Mouse (Mus musculus) neural tube, embryonic 11.5 days (tissue): ENCODE results near the gene Mdm2. TPM values are rescaled to one million over a fixed set of nuclear protein-coding genes. Genes with fewer than 3 reads are reported as not detected.

Experiments used
- ATAC-seq: fragments of 200-750 bp; cut with Nextera tagmentation; 2 replicates; pipeline ENCODE4 v1.8.0; 2017; ENCODE audit warnings: moderate number of reproducible peaks, mild to moderate bottlenecking, moderate TSS enrichment, moderate library complexity; ENCODE audit not compliant: insufficient read depth, low FRiP score, low TSS enrichment
- DNase-seq: peaks from one replicate; pipeline ENCODE4 v3.0.0-alpha.2; 2015; ENCODE audit warnings: low spot score
- H3K27ac ChIP-seq: fragments of 300-500 bp; sonication (generic); 2 replicates; pipeline ENCODE4 v1.5.1; 2014; ENCODE audit warnings: low read depth, mild to moderate bottlenecking, low read length
- H3K27me3 ChIP-seq: fragments of 300-500 bp; sonication (generic); 2 replicates; pipeline ENCODE4 v1.6.1; 2014; ENCODE audit warnings: mild to moderate bottlenecking, low read length, mixed read lengths; ENCODE audit not compliant: control insufficient read depth, insufficient read depth
- H3K36me3 ChIP-seq: fragments of 300-500 bp; sonication (generic); 2 replicates; pipeline ENCODE4 v1.6.1; 2014; ENCODE audit warnings: mild to moderate bottlenecking, low read length, moderate library complexity, mixed read lengths; ENCODE audit not compliant: control insufficient read depth, insufficient read depth
- H3K4me1 ChIP-seq: fragments of 300-500 bp; sonication (generic); 2 replicates; pipeline ENCODE4 v1.6.1; 2014; ENCODE audit warnings: low read length, mixed read lengths; ENCODE audit not compliant: control insufficient read depth, insufficient read depth
- H3K4me2 ChIP-seq: fragments of 300-500 bp; sonication (generic); 2 replicates; pipeline ENCODE4 v1.6.1; 2014; ENCODE audit warnings: low read depth, mild to moderate bottlenecking, moderate library complexity
- H3K4me3 ChIP-seq: fragments of 300-500 bp; sonication (generic); 2 replicates; pipeline ENCODE4 v1.5.1; 2014; ENCODE audit warnings: low read depth, low read length
- H3K9ac ChIP-seq: fragments of 300-500 bp; sonication (generic); 2 replicates; pipeline ENCODE4 v1.6.1; 2014; ENCODE audit warnings: mild to moderate bottlenecking, low read length
- H3K9me3 ChIP-seq: fragments of 300-500 bp; sonication (generic); 2 replicates; pipeline ENCODE4 v1.6.1; 2016; ENCODE audit warnings: low read length; ENCODE audit not compliant: control insufficient read depth
- WGBS: fragments of 180-500 bp; shearing (Covaris S2); extraction: QIAGEN DNeasy Blood & Tissue Kit; methylation state at CpG from one replicate; pipeline ENCODE4 v1.1.7; 2014; 5-methylcytosine and 5-hydroxymethylcytosine counted together
- polyA plus RNA-seq: library from polyadenylated mRNA; unstranded; fragments of >200 nt; fragmentation: Nextera tagmentation; extraction: Ambion mirVana; gene quantifications from 2 replicates; pipeline ENCODE4 v1.2.1, GENCODE M21; 2014

Mdm2 gene
- polyA plus RNA-seq, 1 experiment from 2014 or later, result 63.2 TPM

DNA sequence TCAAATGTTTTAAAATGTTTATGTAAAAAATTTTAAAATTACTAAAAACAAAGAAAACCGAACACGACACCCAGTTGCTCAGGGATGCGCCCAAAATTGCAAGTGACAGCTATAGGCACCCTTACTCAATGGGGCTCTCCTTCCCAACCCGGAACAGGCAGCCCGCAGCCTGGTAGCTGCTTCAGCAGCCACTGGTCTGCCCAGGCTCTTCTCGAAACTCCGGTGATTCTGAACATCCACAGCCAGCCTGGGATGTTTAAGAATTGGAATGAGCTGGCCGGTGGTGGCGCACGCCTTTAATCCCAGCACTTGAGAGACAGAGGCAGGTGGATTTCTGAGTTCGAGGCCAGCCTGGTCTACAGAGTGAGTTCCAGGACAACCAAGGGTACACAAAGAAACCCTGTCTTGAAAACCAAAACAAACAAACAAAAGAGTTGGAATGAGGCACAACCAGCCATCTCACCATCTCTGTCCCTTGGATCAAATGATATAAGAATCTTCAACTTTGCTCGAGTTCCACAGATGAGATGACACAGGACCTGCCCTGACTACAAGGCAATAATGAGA lies 20.2 kb upstream of the Mdm2 start:
- Histone ChIP-seq H3K36me3 (no peaks in the 10 kb centered on the region), H3K9ac (no peak overlapping the region), H3K9me3 (no peaks in the 10 kb centered on the region), H3K4me1 (no peaks in the 10 kb centered on the region), H3K27ac (no peak overlapping the region), H3K4me3 (no peak overlapping the region), H3K27me3 (no peaks in the 10 kb centered on the region), H3K4me2 (no peak overlapping the region)
- no peak for DNase-seq
- no peak for ATAC-seq
- 96% methylated on average over 12 of the region's 12 CpGs for WGBS

GRCm38 (mm10) chr10:117730140-117730539 lies 19.6 kb upstream of the Mdm2 start:
- DNase-seq (no peak), ATAC-seq (no peak)
- Histone ChIP-seq H3K9ac (no peak overlapping the region), H3K27ac (no peak overlapping the region), H3K4me3 (no peak overlapping the region), H3K27me3 (no peaks in the 10 kb centered on the region), H3K4me1 (no peaks in the 10 kb centered on the region), H3K36me3 (no peaks in the 10 kb centered on the region), H3K9me3 (no peaks in the 10 kb centered on the region), H3K4me2 (no peak overlapping the region)
- 96% methylated on average over 7 of the region's 7 CpGs for WGBS

- H3K9ac ChIP-seq, result no peak overlapping the region
- H3K9me3 ChIP-seq, result no peaks in the 10 kb centered on the region
- no peak overlapping the region for H3K4me2 ChIP-seq
- no peak for ATAC-seq
- H3K36me3 ChIP-seq, result no peaks in the 10 kb centered on the region
- H3K4me3 ChIP-seq, result no peak overlapping the region
- no peak overlapping the region for H3K27ac ChIP-seq
- WGBS, result 82% methylated on average over 11 of the region's 11 CpGs
- H3K4me1 ChIP-seq, result no peaks in the 10 kb centered on the region
- no peak for DNase-seq
- H3K27me3 ChIP-seq, result no peaks in the 10 kb centered on the region
Observed at GRCm38 (mm10) chr10:117729139-117729814, 18.7 kb upstream of the Mdm2 start.

- no peaks in the 10 kb centered on the region for H3K9me3 ChIP-seq
- H3K27ac ChIP-seq, result no peak overlapping the region
- DNase-seq (no peak), ATAC-seq (no peak)
- no peaks in the 10 kb centered on the region for H3K36me3 ChIP-seq
- 86% methylated on average over 5 of the region's 5 CpGs for WGBS
- H3K9ac ChIP-seq, result no peak overlapping the region
- H3K4me2 ChIP-seq, result no peak overlapping the region
- no peaks in the 10 kb centered on the region for H3K4me1 ChIP-seq
- H3K4me3 ChIP-seq, result no peak overlapping the region
- H3K27me3 ChIP-seq, result no peaks in the 10 kb centered on the region
Observed at GRCm38 (mm10) chr10:117728574-117728973, 18.0 kb upstream of the Mdm2 start.

DNA sequence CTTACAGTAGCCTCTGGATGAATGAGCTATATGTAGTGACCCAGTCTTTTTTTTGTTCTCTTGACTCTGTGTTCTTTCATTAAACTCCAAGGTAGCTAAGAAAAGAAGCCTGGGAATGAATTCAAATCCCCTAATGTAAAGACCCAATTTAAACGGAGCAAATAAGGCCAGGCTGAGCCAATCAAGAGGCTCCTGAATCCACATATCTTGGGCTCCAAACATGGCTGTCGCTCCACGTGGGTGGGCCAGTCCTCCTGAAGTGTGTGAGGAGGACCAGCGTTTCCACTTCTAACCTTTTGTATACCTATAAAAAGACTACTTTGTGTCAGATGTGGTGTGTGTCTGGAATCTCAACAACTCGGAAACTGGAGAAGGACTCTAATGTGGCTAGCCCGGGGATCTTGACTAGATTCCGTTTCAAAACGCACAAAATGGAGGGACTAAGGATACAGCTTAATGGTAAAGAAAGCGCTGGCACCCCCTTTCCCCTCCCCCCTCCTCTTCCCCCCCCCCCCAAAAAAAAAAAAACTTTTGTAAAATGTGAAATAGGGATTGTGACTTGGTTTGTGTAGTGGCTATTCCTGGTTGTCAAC lies 17.1 kb upstream of the Mdm2 start:
- Histone ChIP-seq H3K27me3 (no peaks in the 10 kb centered on the region), H3K27ac (no peak overlapping the region)
- 90% methylated on average over 9 of the region's 9 CpGs for WGBS

DNA sequence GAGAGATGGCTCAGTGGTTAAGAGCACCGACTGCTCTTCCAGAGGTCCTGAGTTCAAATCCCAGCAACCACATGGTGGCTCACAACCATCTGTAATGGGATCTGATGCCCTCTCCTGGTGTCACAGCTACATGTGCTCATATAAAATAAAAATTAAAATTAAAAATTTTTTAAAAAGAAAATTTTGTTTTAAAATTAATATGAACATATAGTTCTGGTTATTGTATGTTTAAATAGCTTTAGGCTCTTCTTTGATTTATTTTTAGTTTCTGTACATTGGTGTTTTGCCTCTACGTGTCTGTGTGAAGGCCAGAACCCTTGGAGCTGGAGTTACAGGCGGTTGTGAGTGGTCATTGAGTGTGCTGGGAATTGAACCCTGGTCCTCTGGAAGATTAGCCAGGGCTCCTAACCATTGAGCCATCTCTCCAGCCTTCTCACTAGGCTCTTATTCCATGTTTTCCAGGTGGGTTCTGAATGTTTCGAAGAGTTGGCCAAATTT lies 16.4 kb upstream of the Mdm2 start:
- Histone ChIP-seq H3K4me2 (no peak overlapping the region), H3K36me3 (no peaks in the 10 kb centered on the region), H3K9ac (no peak overlapping the region), H3K27me3 (no peaks in the 10 kb centered on the region), H3K4me1 (no peaks in the 10 kb centered on the region), H3K9me3 (no peaks in the 10 kb centered on the region), H3K27ac (no peak overlapping the region), H3K4me3 (no peak overlapping the region)
- ATAC-seq, result no peak
- DNase-seq, result no peak
- 96% methylated on average over 4 of the region's 4 CpGs for WGBS

More for the DNA sequence above, 17.1 kb upstream of the Mdm2 start:
- Histone ChIP-seq H3K4me3 (no peak overlapping the region), H3K4me2 (no peak overlapping the region), H3K36me3 (no peaks in the 10 kb centered on the region), H3K9ac (no peak overlapping the region), H3K4me1 (no peaks in the 10 kb centered on the region), H3K9me3 (no peaks in the 10 kb centered on the region)
- no peak for ATAC-seq
- DNase-seq, result no peak

- Histone ChIP-seq H3K27me3 (no peaks in the 10 kb centered on the region), H3K4me2 (no peak overlapping the region), H3K4me3 (no peak overlapping the region), H3K9me3 (no peaks in the 10 kb centered on the region), H3K27ac (no peak overlapping the region), H3K4me1 (no peaks in the 10 kb centered on the region), H3K9ac (no peak overlapping the region), H3K36me3 (no peaks in the 10 kb centered on the region)
- DNase-seq, result no peak
- no peak for ATAC-seq
- 91% methylated on average over 4 of the region's 4 CpGs for WGBS
Observed at GRCm38 (mm10) chr10:117726350-117726749, 15.8 kb upstream of the Mdm2 start.

DNA sequence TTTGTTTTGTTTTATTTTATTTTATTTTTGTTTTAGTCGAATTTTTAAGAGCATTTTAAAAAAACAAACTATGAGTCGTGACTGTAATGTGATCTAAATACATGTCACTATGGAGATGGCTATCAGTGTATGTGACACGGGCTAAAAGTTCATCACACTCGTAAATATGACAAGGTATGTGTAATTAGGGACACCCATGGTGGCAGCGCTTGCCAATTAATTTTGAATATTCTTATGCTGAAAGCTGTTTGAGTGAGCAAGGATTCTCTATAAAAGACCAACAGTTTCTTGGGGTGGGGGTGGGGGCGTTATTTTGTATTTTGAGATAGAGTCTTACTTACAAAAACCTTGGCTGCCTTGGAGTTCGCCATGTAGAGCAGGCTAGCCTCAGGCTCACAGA lies 15.1 kb upstream of the Mdm2 start:
- H3K4me2 ChIP-seq, result no peak overlapping the region
- H3K4me1 ChIP-seq, result no peaks in the 10 kb centered on the region
- H3K9me3 ChIP-seq, result no peaks in the 10 kb centered on the region
- no peak for DNase-seq
- H3K9ac ChIP-seq, result no peak overlapping the region
- WGBS, result 78% methylated on average over 7 of the region's 7 CpGs
- no peaks in the 10 kb centered on the region for H3K36me3 ChIP-seq
- H3K4me3 ChIP-seq, result no peak overlapping the region
- ATAC-seq, result no peak
- no peak overlapping the region for H3K27ac ChIP-seq
- no peaks in the 10 kb centered on the region for H3K27me3 ChIP-seq
